Mouse (Mus musculus) ES-E14 (cell line): ENCODE results near the gene Tcf7. TPM values are rescaled to one million over a fixed set of nuclear protein-coding genes. Genes with fewer than 3 reads are reported as not detected.

ENCODE experiments used
- DNase-seq: peaks from one replicate; pipeline ENCODE4 v3.0.0-alpha.2; 2013; ENCODE audit warnings: low read depth, low spot score
- H3K27ac ChIP-seq: 2 replicates; pipeline ENCODE4 v1.5.1; 2012; ENCODE audit warnings: low read depth, mild to moderate bottlenecking, low read length, moderate library complexity, mixed read lengths; ENCODE audit not compliant: poor library complexity, insufficient read depth, severe bottlenecking
- H3K36me3 ChIP-seq: 2 replicates; pipeline ENCODE4 v1.6.1; 2012; ENCODE audit warnings: mild to moderate bottlenecking, low read length, moderate library complexity, mixed read lengths; ENCODE audit not compliant: control insufficient read depth, poor library complexity, insufficient read depth, severe bottlenecking
- H3K4me1 ChIP-seq, 2 experiments: fragments of 150-350 bp in 1 of 2; sonication (generic) in 1 of 2; 2 replicates each; pipeline ENCODE4 v1.6.1; 2012; ENCODE audit warnings: low read length in 2 of 2, mild to moderate bottlenecking in 1 of 2, mixed read lengths in 1 of 2; ENCODE audit not compliant: control insufficient read depth in 2 of 2, insufficient read depth in 2 of 2, poor library complexity in 1 of 2
- H3K4me3 ChIP-seq, 2 experiments: fragments of 150-350 bp in 1 of 2; sonication (generic) in 1 of 2; 2 replicates each; pipeline ENCODE4 v1.5.1; 2012; ENCODE audit warnings: low read length in 2 of 2, low read depth in 1 of 2, mild to moderate bottlenecking in 1 of 2, mixed read lengths in 1 of 2; ENCODE audit not compliant: insufficient read depth in 1 of 2, poor library complexity in 1 of 2, severe bottlenecking in 1 of 2
- H3K9ac ChIP-seq: 2 replicates; pipeline ENCODE4 v1.6.1; 2012; ENCODE audit warnings: low read depth, mild to moderate bottlenecking, low read length, mixed read lengths; ENCODE audit not compliant: poor library complexity, insufficient read depth, severe bottlenecking
- H3K9me3 ChIP-seq: fragments of 150-350 bp; sonication (generic); 2 replicates; pipeline ENCODE4 v1.6.1; 2012; ENCODE audit warnings: low read depth, mild to moderate bottlenecking, low read length; ENCODE audit not compliant: control insufficient read depth, insufficient read depth
- CHD2 ChIP-seq: IDR thresholded peaks from 2 replicates; pipeline ENCODE4 v1.6.1; 2014; ENCODE audit warnings: mild to moderate bottlenecking, low read depth, low read length, inconsistent platforms
- HCFC1 ChIP-seq: IDR thresholded peaks from 2 replicates; pipeline ENCODE4 v1.6.1; 2012; ENCODE audit warnings: low read length, inconsistent platforms, borderline replicate concordance; ENCODE audit not compliant: insufficient read depth
- MAFK ChIP-seq: IDR thresholded peaks from 2 replicates; pipeline ENCODE4 v1.6.1; 2014; ENCODE audit warnings: mild to moderate bottlenecking, low read depth, low read length, inconsistent platforms; ENCODE audit not compliant: insufficient read depth
- ZC3H11A ChIP-seq: IDR thresholded peaks from 2 replicates; pipeline ENCODE4 v1.6.1; 2012; ENCODE audit warnings: low read depth, mild to moderate bottlenecking, inconsistent platforms, low read length, borderline replicate concordance
- ZNF384 ChIP-seq: IDR thresholded peaks from 2 replicates; pipeline ENCODE4 v1.6.1; 2012; ENCODE audit warnings: low read depth, low read length, inconsistent platforms
- in situ Hi-C, 2 experiments: fragments of 600-800 bp; cut with MboI; formaldehyde crosslinking; loops; one replicate each; pipeline ENCODE4 v1.15.1; 2025; ENCODE audit warnings: low sequenced_read_pairs in 2 of 2, inconsistent platforms in 1 of 2; ENCODE audit not compliant: unreplicated experiment in 2 of 2
- total RNA-seq: library from RNA; depleted of rRNA; stranded (reverse); fragments of 300-350 nt; gene quantifications from 2 replicates; pipeline ENCODE4 v1.2.3, GENCODE M21; 2012

Gene Tcf7
- total RNA-seq, 1 experiment, result 8.1 TPM

DNA sequence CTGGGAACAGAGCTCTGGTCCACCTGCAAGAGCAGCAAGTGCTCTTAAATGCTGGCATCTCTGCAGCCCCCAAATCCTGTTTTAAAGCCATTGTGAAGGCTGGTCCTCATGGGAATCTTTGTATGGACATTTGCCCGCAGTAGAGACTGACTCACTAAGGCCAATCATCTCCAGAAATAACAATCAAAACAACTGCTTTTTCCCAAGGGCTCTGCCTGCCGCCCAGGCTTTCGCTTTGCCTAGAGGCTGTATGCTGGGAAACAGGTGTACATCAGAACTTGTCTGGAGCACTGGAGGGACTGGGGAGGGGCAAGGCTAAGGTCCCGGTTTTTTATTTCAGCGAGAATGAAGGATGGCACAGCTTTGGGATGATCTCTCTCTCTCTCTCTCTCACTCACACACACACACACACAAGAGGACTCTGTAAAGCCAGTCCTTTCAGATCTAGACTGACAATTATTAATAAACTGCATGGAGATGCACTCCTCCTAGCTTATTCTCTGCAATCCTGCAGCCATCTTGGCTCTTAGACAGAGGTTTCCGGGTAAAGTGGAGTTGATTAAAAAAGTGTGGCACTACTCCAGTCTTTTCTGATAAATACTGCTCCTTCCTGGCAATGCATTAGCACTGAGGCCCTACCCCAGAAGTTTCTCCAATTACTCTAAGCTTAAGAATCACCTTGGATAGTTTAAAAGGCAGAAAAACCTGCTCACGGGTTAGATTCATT is 53.9 kb downstream of the Tcf7 start:
- TF ChIP-seq ZC3H11A (no peak), ZNF384 (no peak), MAFK (no peak)
- H3K27ac ChIP-seq, result no peak overlapping the region; the same call in 1 of the 2 replicates
- no peak for DNase-seq

GRCm38 (mm10) chr11:52227466-52228226 is 55.2 kb downstream of the Tcf7 start:
- peak overlapping the region; percentile 32 for H3K9ac ChIP-seq
- peak; percentile 76 for DNase-seq
- peak overlapping the region; percentile 88 for H3K27ac ChIP-seq

More for the DNA sequence above, 53.9 kb downstream of the Tcf7 start:
- H3K4me3 ChIP-seq, result no peak overlapping the region
- in situ Hi-C loops, result no loop called here
- no peaks in the 10 kb centered on the region for H3K36me3 ChIP-seq
- peaks cover 9 to 14% of the 10 kb centered on the region in 2 experiments; a peak in 2 of 4 replicates for H3K4me1 ChIP-seq
- H3K9me3 ChIP-seq, result no peaks in the 10 kb centered on the region
- no peak overlapping the region for H3K9ac ChIP-seq

GRCm38 (mm10) chr11:52227053-52227452 is 55.8 kb downstream of the Tcf7 start:
- Histone ChIP-seq H3K36me3 (no peaks in the 10 kb centered on the region), H3K4me3 (no peak overlapping the region), H3K9ac (peak overlapping the region; percentile 20; the same call in 1 of the 2 replicates), H3K27ac (peak overlapping the region; percentile 88), H3K4me1 (peaks cover 9 to 16% of the 10 kb centered on the region in 2 experiments; a peak in 2 of 4 replicates), H3K9me3 (no peaks in the 10 kb centered on the region)
- in situ Hi-C loops, result no loop called here
- DNase-seq, result no peak
- TF ChIP-seq ZNF384, result no peak
- no peak for TF ChIP-seq MAFK
- no peak for TF ChIP-seq HCFC1
- no peak for TF ChIP-seq CHD2

More at GRCm38 (mm10) chr11:52227466-52228226, 55.2 kb downstream of the Tcf7 start:
- H3K36me3 ChIP-seq, result no peaks in the 10 kb centered on the region
- TF ChIP-seq HCFC1 (no peak), CHD2 (peak; percentile 53; the same call in 1 of the 2 replicates)
- no peak overlapping the region for H3K4me3 ChIP-seq
- in situ Hi-C loops, result no loop called here
- H3K9me3 ChIP-seq, result no peaks in the 10 kb centered on the region
- H3K4me1 ChIP-seq, result peaks cover 9 to 16% of the 10 kb centered on the region in 2 experiments; a peak in 2 of 4 replicates

DNA sequence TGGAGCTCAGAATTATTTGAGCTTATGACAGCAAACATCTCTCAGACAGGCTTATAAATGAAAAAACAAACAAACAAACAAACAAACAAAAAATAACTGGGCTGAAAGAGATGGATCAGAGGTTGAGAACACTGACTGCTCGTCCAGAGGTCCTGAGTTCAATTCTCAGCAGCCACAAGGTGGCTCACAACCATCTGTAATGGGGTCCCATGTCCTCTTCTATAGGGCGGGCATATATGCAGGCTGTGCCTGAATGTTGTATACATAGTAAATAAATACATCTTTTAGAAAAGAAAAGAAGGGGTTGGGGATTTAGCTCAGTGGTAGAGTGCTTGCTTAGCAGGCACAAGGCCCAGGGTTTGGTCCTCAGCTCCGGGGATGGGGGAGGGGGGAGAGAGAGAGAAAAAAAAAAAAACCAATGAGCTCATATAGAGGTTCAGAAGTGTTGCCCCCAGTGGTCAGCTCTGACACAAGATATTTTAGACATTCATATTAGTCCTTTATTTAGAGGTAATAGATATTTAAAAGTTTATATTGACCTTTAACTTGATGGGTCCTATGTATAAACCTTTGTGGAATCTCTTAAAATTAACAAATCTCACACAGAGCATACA is 56.7 kb downstream of the Tcf7 start:
- Histone ChIP-seq H3K4me1 (peaks cover 9 to 16% of the 10 kb centered on the region in 2 experiments; a peak in 2 of 4 replicates), H3K9me3 (no peaks in the 10 kb centered on the region), H3K9ac (no peak overlapping the region), H3K4me3 (no peak overlapping the region), H3K27ac (peak overlapping the region; percentile 88; the same call in 1 of the 2 replicates), H3K36me3 (no peaks in the 10 kb centered on the region)
- TF ChIP-seq ZNF384 (peak; percentile 90), HCFC1 (no peak), ZC3H11A (no peak), MAFK (no peak), CHD2 (no peak)
- in situ Hi-C loops, result no loop called here
- DNase-seq, result no peak
